Mouse (Mus musculus): Measurements from ENCODE around the gene Papln. TPM values are rescaled to one million over a fixed set of nuclear protein-coding genes. Genes with fewer than 3 reads are reported as not detected.

The Papln gene
- polyA plus RNA-seq (2015; fragmentation: Nextera tagmentation; extraction: Ambion mirVana), result 2.7 and 3.0 TPM in 2 replicates

GRCm38 (mm10) chr12:83763311-83764043 is at the start of gene Papln:
Gene Papln, plus strand, starts transcription at chr12:83763634.
- peak within 1 kb of the TSS; percentile 43 for H3K4me3 ChIP-seq (ENCODE audit: low read length)

GRCm38 (mm10) chr12:83713749-83714148 is 49.7 kb upstream of the Papln start:
- Histone ChIP-seq H3K9ac (replicated peaks; ENCODE audit: low read length) (no peak overlapping the region), H3K27ac (ENCODE audit: low read length) (no peak overlapping the region), H3K27me3 (ENCODE audit: insufficient read depth, low read length) (no peaks in the 10 kb centered on the region), H3K36me3 (ENCODE audit: insufficient read depth, low read length) (peaks cover 37% of the 10 kb centered on the region), H3K4me3 (ENCODE audit: low read length) (no peak overlapping the region), H3K4me1 (ENCODE audit: insufficient read depth, low read length) (no peaks in the 10 kb centered on the region), H3K4me2 (replicated peaks; ENCODE audit: low read depth, low read length) (no peak overlapping the region), H3K9me3 (ENCODE audit: low read length) (no peaks in the 10 kb centered on the region)
- 43% methylated on average over 2 of the region's 2 CpGs for WGBS
- ATAC-seq (ENCODE audit: low FRiP score, low TSS enrichment), result no peak; the same call in 1 of the 2 replicates

More at GRCm38 (mm10) chr12:83763311-83764043, at the start of gene Papln:
- no peak for ATAC-seq (ENCODE audit: low FRiP score, low TSS enrichment)
- H3K36me3 ChIP-seq (ENCODE audit: insufficient read depth, low read length), result no peaks in the 10 kb centered on the region
- H3K27me3 ChIP-seq (ENCODE audit: insufficient read depth, low read length), result no peaks in the 10 kb centered on the region
- H3K27ac ChIP-seq (ENCODE audit: low read length), result peak within 1 kb of the TSS; percentile 63
- H3K9ac ChIP-seq (replicated peaks; ENCODE audit: low read length), result peak within 1 kb of the TSS; percentile 65
- 12% methylated on average over 31 of the region's 31 CpGs for WGBS
- peak within 1 kb of the TSS; percentile 68 for H3K4me2 ChIP-seq (replicated peaks; ENCODE audit: low read depth, low read length)
- peaks cover 41% of the 10 kb centered on the region for H3K4me1 ChIP-seq (ENCODE audit: insufficient read depth, low read length)
- H3K9me3 ChIP-seq (ENCODE audit: low read length), result no peaks in the 10 kb centered on the region

GRCm38 (mm10) chr12:83716416-83717184 is 46.8 kb upstream of the Papln start:
- H3K27ac ChIP-seq (ENCODE audit: low read length), result no peak overlapping the region
- no peak overlapping the region for H3K9ac ChIP-seq (replicated peaks; ENCODE audit: low read length)
- peaks cover 37% of the 10 kb centered on the region for H3K36me3 ChIP-seq (ENCODE audit: insufficient read depth, low read length)
- no peaks in the 10 kb centered on the region for H3K9me3 ChIP-seq (ENCODE audit: low read length)
- H3K4me1 ChIP-seq (ENCODE audit: insufficient read depth, low read length), result peaks cover 9% of the 10 kb centered on the region
- H3K4me2 ChIP-seq (replicated peaks; ENCODE audit: low read depth, low read length), result no peak overlapping the region
- no peak overlapping the region for H3K4me3 ChIP-seq (ENCODE audit: low read length)
- 81% methylated on average over 15 of the region's 15 CpGs for WGBS
- H3K27me3 ChIP-seq (ENCODE audit: insufficient read depth, low read length), result no peaks in the 10 kb centered on the region
- no peak for ATAC-seq (ENCODE audit: low FRiP score, low TSS enrichment)

GRCm38 (mm10) chr12:83719431-83719830 is 44.0 kb upstream of the Papln start:
- WGBS, result 91% methylated on average over 1 of the region's 1 CpGs
- peaks cover 26% of the 10 kb centered on the region for H3K36me3 ChIP-seq (ENCODE audit: insufficient read depth, low read length)
- H3K27me3 ChIP-seq (ENCODE audit: insufficient read depth, low read length), result no peaks in the 10 kb centered on the region
- no peak overlapping the region for H3K27ac ChIP-seq (ENCODE audit: low read length)
- no peak for ATAC-seq (ENCODE audit: low FRiP score, low TSS enrichment)
- no peaks in the 10 kb centered on the region for H3K9me3 ChIP-seq (ENCODE audit: low read length)
- H3K4me1 ChIP-seq (ENCODE audit: insufficient read depth, low read length), result peaks cover 9% of the 10 kb centered on the region
- no peak overlapping the region for H3K9ac ChIP-seq (replicated peaks; ENCODE audit: low read length)
- H3K4me3 ChIP-seq (ENCODE audit: low read length), result no peak overlapping the region
- no peak overlapping the region for H3K4me2 ChIP-seq (replicated peaks; ENCODE audit: low read depth, low read length)

- Histone ChIP-seq H3K36me3 (ENCODE audit: insufficient read depth, low read length) (peaks cover 21% of the 10 kb centered on the region; the same call in 1 of the 2 replicates), H3K4me1 (ENCODE audit: insufficient read depth, low read length) (peaks cover 9% of the 10 kb centered on the region), H3K27me3 (ENCODE audit: insufficient read depth, low read length) (no peaks in the 10 kb centered on the region), H3K9ac (replicated peaks; ENCODE audit: low read length) (no peak overlapping the region), H3K27ac (ENCODE audit: low read length) (peak overlapping the region; percentile 49; the same call in 1 of the 2 replicates), H3K4me3 (ENCODE audit: low read length) (no peak overlapping the region), H3K4me2 (replicated peaks; ENCODE audit: low read depth, low read length) (no peak overlapping the region), H3K9me3 (ENCODE audit: low read length) (no peaks in the 10 kb centered on the region)
- no peak for ATAC-seq (ENCODE audit: low FRiP score, low TSS enrichment)
- WGBS, result 53% methylated on average over 6 of the region's 6 CpGs
Observed at GRCm38 (mm10) chr12:83721281-83721680, 42.2 kb upstream of the Papln start.

- no peak overlapping the region for H3K4me3 ChIP-seq (ENCODE audit: low read length)
- H3K4me1 ChIP-seq (ENCODE audit: insufficient read depth, low read length), result peaks cover 9% of the 10 kb centered on the region
- H3K27ac ChIP-seq (ENCODE audit: low read length), result no peak overlapping the region
- H3K4me2 ChIP-seq (replicated peaks; ENCODE audit: low read depth, low read length), result no peak overlapping the region
- H3K9me3 ChIP-seq (ENCODE audit: low read length), result no peaks in the 10 kb centered on the region
- no peak overlapping the region for H3K9ac ChIP-seq (replicated peaks; ENCODE audit: low read length)
- H3K36me3 ChIP-seq (ENCODE audit: insufficient read depth, low read length), result peaks cover 18% of the 10 kb centered on the region; the same call in 1 of the 2 replicates
- 78% methylated on average over 3 of the region's 3 CpGs for WGBS
- H3K27me3 ChIP-seq (ENCODE audit: insufficient read depth, low read length), result no peaks in the 10 kb centered on the region
- no peak for ATAC-seq (ENCODE audit: low FRiP score, low TSS enrichment)
Observed at GRCm38 (mm10) chr12:83723037-83723436, 40.4 kb upstream of the Papln start.

GRCm38 (mm10) chr12:83726510-83727308 is 36.7 kb upstream of the Papln start:
- Histone ChIP-seq H3K4me1 (ENCODE audit: insufficient read depth, low read length) (no peaks in the 10 kb centered on the region), H3K27ac (ENCODE audit: low read length) (peak overlapping the region; percentile 53; the same call in 1 of the 2 replicates), H3K36me3 (ENCODE audit: insufficient read depth, low read length) (peaks cover 47% of the 10 kb centered on the region), H3K9me3 (ENCODE audit: low read length) (no peaks in the 10 kb centered on the region), H3K9ac (replicated peaks; ENCODE audit: low read length) (no peak overlapping the region), H3K4me3 (ENCODE audit: low read length) (no peak overlapping the region), H3K27me3 (ENCODE audit: insufficient read depth, low read length) (no peaks in the 10 kb centered on the region), H3K4me2 (replicated peaks; ENCODE audit: low read depth, low read length) (no peak overlapping the region)
- peak; percentile 51; the same call in 1 of the 2 replicates for ATAC-seq (ENCODE audit: low FRiP score, low TSS enrichment)
- WGBS, result 52% methylated on average over 12 of the region's 12 CpGs

GRCm38 (mm10) chr12:83732225-83732624 is 31.2 kb upstream of the Papln start:
- ATAC-seq (ENCODE audit: low FRiP score, low TSS enrichment), result no peak
- 92% methylated on average over 5 of the region's 5 CpGs for WGBS

GRCm38 (mm10) chr12:83734047-83734446 is 29.4 kb upstream of the Papln start:
- Histone ChIP-seq H3K9me3 (ENCODE audit: low read length) (no peaks in the 10 kb centered on the region), H3K36me3 (ENCODE audit: insufficient read depth, low read length) (peaks cover 63% of the 10 kb centered on the region)
- no peak for ATAC-seq (ENCODE audit: low FRiP score, low TSS enrichment)

More at GRCm38 (mm10) chr12:83732225-83732624, 31.2 kb upstream of the Papln start:
- no peak overlapping the region for H3K4me2 ChIP-seq (replicated peaks; ENCODE audit: low read depth, low read length)
- no peaks in the 10 kb centered on the region for H3K9me3 ChIP-seq (ENCODE audit: low read length)
- H3K27ac ChIP-seq (ENCODE audit: low read length), result no peak overlapping the region
- H3K9ac ChIP-seq (replicated peaks; ENCODE audit: low read length), result no peak overlapping the region
- H3K4me3 ChIP-seq (ENCODE audit: low read length), result no peak overlapping the region
- H3K27me3 ChIP-seq (ENCODE audit: insufficient read depth, low read length), result no peaks in the 10 kb centered on the region
- peaks cover 77% of the 10 kb centered on the region for H3K36me3 ChIP-seq (ENCODE audit: insufficient read depth, low read length)
- H3K4me1 ChIP-seq (ENCODE audit: insufficient read depth, low read length), result no peaks in the 10 kb centered on the region

More at GRCm38 (mm10) chr12:83734047-83734446, 29.4 kb upstream of the Papln start:
- Histone ChIP-seq H3K27ac (ENCODE audit: low read length) (no peak overlapping the region), H3K4me2 (replicated peaks; ENCODE audit: low read depth, low read length) (no peak overlapping the region), H3K27me3 (ENCODE audit: insufficient read depth, low read length) (no peaks in the 10 kb centered on the region), H3K9ac (replicated peaks; ENCODE audit: low read length) (no peak overlapping the region), H3K4me3 (ENCODE audit: low read length) (no peak overlapping the region), H3K4me1 (ENCODE audit: insufficient read depth, low read length) (no peaks in the 10 kb centered on the region)
- WGBS, result 73% methylated on average over 10 of the region's 10 CpGs

Data from kidney, embryonic 16.5 days (tissue).